Mouse (Mus musculus): Measurements from ENCODE around the gene Itpripl1.
"Not testable (repeated sequence)": the region's sequence is repeated elsewhere in the genome, so short reads cannot be mapped to it uniquely, and the experiment has no call there.

The Itpripl1 gene

DNA sequence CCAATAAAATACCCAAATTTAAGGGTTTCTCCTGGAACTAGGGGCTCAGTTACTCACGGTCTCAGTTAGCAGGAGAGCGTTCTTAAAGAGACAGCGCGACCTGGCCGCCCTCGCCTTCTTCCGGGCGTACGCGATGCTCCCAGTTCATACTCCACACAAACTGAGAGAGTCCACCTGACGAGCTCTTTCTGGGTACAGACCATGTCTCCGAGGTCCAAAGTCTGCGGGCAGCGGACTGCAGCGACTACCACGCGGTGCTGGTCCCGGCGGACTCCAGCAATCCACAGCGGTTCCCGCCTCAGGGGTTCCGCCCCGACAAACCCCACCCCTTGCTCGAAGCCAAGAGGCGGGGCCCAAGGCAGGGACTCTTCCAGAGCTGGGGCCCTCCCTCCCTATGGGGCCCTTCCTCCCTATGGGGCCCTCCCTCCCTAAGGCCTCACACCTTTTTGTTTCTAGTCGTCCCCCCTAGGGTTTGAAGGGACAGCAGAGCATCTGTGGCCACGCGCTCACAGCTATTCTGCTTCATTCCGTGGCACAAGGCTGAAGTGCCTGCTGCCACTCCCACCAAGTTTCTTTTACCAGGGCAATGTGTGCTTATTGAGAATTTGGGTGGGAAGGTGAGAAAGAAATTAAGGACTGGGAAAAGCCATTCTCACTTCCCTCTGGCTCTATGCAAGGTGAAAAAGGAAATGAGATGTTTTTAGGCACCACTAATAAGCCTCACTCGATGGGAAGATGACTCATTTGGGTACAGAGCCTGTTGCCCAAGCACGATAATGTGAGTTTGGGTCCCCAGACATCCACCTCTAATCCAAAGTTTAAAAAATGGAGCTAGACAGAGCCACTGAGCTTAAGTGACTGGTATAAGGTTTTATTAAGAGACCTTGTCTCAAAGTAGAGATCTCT is at the start of gene Itpripl1:
Gene Itpripl1, minus strand, starts transcription at position 285 of the 906 bp plus-strand sequence.
- no peak for DNase-seq (ENCODE audit: low read depth)

- DNase-seq (ENCODE audit: low read depth): no peak
These were observed 46.3 kb upstream of the Itpripl1 start for GRCm38 (mm10) chr2:127189574-127189973.

DNA sequence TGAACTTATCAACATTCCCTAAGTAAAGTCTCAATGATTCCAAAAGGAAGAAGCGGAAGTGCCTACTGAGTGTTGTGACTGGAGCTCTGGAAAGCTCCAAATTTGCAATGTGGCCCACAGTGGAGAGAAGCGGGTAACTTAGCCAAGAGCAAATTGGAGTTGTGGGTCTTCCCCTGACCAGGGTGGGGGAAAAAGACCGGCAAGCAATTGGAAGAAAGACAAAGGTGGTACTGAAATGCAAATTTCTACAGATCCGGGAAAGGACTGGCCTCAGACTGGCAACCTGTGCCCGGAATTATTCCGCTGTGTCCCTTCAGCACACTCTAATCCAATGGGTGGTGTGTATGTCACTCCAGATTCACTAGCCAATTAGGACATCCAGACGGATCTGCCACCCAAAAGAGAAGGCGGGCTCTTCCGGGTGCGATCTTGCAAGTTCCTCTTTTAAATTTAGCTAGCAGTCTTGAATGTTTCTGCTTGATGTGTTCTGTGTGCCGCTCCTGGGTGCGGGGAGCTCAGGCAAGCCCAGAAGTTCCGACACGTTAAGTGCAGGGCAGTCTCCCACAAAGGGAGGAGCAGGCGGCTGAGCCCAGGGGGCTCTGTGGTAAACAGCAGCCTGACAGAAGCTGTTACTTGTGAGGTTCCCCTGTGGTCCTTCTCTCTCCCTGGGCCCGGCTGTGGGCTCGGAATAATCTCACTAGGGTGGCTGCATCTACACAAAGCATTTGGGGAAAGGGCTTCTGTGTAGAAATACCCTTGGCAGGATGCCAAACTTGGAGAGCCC is 39.5 kb upstream of the Itpripl1 start:
- DNase-seq (ENCODE audit: low read depth): peak; percentile 70

DNA sequence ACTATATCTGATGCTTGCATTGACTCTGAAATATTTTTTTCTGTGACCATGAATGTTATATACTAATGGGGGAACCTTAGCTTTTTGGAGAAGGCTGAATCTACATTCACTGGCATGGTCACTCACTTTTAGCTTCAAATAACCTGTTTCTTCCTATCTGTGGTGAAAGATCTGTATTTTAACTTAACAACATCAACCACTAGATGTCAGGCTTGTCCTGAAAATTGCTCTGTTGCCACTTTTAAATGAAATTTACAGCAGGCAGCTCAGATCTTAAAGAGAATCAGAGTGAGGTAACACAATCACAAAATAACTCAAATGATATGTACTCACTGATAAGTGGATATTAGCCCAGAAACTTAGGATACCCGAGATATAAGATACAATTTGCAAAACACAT is 23.0 kb upstream of the Itpripl1 start:
- peak; percentile 22 for DNase-seq (ENCODE audit: low read depth)

DNA sequence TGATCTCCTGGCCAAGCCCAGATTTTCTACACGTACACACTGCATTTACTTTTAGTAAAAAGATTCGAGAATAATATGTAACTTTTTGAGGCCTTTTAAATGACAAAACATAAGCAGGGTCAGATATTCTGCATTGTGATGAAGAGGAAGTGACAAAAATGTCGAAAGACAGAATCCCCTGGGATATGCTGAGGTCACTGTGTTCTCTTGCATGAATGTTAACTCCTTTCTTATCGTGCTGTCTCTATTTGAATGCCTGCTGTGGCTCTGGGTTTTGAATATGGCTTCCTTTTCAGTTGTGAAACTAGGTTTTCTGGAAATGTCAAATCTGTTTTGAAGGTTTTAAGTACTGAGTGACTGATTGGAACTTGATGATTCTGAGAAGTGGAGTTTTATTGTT is 22.4 kb upstream of the Itpripl1 start:
- no peak for DNase-seq (ENCODE audit: low read depth)

DNA sequence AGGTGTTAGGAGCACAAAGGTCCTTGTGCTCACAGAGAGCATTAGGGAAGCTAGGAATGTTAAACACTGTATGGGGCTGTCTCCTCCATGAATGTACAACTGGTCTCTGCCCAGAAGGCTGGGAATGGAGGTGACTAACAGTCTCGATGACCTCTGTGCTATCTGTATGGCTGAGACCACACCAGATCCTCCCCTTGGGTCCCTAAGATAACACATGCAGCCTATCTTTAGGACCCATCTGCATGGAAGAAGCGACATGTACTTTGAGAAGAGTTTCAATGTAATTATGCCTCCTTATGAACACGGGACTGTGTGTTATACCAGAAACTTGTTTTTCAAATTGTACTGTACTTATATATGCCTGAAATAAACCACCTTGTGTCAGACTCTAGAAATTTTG is 2.5 kb upstream of the Itpripl1 start:
- DNase-seq (ENCODE audit: low read depth): no peak

DNA sequence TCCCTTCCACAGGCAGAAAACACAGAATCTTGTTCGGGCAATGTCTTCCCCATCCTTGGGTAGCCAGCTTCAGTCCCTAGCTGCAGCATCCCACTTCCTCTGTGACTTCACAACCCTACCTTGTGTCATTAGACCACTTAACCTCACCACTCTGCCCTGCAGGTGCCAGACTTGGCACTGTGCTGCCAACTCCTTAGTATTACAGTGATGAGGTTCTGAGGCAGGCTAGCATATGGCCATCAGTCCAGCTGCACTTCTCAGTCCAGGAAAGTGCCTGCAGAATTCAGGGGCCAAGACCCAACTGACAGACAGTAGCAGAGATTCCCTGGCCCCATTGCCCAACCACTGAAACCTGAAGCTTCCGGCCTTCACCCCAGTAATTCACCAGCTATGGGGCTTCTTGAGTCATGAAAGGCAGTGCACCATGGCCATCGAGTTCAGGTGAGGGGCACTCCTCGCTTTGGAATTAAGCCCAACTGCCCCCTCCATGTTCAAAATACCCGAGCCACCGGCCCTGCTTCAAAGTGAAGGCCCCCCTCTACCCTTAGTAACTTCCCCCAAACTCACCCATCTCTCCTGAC is 575 bp downstream of the Itpripl1 start:
- no peak for DNase-seq (ENCODE audit: low read depth)

DNA sequence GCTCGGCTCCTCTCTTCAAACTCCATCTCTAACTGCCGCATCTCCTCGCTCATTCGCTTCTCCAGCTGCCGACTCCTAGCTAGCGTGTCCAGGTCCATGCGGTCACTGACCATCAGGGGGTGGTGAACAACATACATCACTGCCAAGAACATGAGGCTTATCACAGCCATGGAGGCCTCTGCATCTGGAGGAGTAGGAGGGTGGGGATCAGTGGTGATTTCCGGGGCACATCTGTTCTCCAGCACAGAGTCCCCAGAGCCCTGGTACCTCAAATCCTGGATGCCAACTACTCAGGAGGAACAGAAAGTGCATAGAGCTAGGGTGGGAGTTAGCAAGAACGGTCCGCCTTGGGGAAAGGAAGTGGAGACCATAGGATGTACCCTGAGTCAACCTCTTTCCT is 1.2 kb downstream of the Itpripl1 start:
- no peak for DNase-seq (ENCODE audit: low read depth)

GRCm38 (mm10) chr2:127140011-127140410 is 3.2 kb downstream of the Itpripl1 start:
- DNase-seq (ENCODE audit: low read depth): no peak

DNA sequence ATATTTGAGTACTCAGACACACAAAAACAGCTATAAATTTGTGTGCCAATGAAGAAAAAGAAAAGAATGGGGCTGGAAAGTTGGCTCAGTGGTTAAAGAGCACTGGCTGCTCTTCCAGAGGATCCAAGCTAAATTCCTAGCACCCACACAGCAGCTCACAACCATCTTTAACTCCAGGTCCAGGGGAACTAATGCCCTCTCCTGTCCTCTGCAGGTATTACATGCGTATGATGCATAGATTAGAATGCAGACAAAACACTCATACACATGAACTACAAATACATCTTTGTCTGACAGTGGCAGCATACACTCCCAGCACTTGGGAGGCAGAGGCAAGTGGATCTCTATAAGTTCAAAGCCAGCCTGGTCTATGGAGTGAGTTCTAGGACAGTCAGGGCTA is 3.6 kb downstream of the Itpripl1 start:
- no peak for DNase-seq (ENCODE audit: low read depth)

DNA sequence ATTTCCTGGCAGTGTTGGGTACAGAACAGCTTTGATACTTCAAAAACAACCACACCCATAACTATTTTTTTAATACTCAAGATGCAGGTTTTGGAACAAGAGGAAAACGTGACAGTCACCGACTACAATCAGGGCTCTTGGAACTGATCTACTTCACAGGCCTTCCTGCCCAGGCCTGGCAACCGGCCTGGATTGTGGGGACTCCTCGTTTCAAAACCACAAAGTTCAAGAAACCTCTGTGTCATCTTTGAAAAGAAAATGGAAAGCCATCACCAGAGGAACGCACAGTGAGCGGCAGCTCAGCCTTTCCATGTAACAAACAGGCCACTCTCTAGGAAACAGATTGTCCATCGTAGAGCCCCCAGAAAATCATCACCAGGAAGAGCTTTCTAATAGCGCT is 4.1 kb downstream of the Itpripl1 start:
- DNase-seq (ENCODE audit: low read depth): peak; percentile 37

DNA sequence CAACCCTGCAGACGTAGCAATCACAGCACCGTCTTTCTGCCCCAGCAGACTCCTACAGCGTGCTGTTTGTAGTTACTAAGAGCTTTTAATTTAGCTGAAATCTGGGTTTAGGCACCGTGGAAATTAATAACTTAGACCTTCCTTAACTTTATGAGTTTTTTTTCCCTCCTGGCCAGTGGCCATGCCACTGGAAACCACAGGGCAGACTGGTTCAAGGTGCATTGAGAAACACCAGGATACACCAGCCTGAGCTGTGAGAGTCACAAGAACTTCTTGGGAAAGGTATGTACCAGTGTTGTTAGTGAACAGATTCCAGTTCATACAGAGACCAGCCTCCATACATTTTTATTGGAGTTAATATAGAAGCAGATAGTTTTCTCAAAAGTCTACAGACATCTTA is 4.8 kb downstream of the Itpripl1 start:
- no peak for DNase-seq (ENCODE audit: low read depth)

DNA sequence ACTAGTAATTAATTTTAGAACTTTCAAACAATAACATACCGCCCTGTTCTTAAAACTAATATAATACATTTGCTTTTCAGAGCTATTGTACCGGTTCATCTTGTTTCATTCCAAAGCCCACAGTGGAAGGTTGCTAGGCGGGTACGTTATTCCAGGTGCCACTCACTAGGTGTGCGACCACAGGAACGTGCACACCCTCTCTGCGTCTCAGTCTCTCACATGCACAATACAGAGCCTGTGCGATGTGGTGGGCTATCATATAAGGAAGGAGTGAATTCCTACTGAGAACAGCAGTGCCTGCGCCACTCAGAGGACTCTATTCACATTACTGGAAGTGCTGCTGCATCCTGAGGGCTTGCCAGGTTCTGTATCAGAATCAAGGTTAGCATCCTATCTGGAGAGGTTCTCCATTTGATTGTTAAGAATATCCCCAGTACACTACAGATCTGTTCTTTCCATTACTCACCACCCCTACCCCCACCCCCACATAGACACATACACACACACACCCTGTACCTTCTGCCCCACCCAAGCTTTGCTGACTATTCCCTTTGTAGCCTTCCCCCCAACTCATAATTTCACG is 5.3 kb downstream of the Itpripl1 start:
- DNase-seq (ENCODE audit: low read depth): no peak

GRCm38 (mm10) chr2:127136979-127137378 is 6.3 kb downstream of the Itpripl1 start:
- DNase-seq (ENCODE audit: low read depth): peak; percentile 61

DNA sequence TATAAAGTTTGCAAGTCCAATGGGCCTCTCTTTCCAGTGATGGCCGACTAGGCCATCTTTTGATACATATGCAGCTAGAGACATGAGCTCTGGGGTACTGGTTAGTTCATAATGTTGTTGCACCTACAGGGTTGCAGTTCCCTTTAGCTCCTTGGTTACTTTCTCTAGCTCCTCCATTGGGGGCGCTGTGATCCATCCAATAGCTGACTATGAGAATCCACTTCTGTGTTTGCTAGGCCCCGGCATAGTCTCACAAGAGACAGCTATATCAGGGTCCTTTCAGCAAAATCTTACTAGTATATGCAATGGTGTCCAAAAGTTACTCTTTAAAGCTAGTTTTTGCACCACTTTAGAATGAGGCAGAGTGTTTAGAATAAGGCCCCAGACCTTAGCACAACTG is 8.0 kb downstream of the Itpripl1 start:
- not testable (repeated sequence) for DNase-seq (ENCODE audit: low read depth)

DNA sequence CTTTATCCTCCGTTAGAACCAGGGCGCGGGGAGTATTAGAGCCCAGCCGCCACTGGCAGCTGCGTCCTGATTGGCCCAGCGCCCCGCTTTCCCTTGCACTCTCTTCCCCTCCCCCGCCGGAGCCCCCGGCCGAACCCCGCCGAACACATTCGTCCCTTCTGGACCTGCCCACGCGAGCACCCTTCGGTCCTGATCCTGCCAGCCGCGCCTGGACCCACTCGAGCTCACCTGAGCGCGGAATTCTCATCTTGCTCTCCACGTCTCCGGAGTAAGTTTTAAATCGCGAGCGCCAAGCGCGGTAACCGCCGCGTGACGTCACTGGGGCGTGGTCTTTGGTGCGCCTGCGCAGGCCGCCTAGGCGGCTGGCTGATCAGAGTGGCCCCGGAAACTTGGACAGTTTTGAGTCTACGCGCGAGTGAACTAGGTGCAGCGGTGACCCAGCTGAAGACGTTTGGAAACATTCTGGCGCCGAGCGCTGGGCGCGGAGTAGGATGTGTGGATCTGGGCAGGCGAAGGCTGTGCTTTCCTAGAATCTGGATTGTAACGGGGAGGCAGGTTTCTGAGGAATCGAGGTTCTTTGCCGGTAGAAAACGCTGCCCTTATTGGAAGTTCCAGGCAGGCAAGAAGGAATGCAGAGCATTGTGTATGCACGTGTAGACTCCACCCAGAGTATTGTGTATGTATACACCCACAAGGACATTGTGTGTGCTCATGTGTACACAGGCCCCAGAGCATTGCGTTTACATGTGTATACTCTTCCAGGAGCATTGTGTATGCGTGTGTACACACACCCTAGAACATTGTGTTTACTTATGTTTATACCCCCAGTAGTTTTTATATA is 9.4 kb downstream of the Itpripl1 start, which contains the start of gene Ncaph:
Gene Ncaph, minus strand, starts transcription at position 334 of the 841 bp plus-strand sequence.
- peak; percentile 70 for DNase-seq (ENCODE audit: low read depth)

DNA sequence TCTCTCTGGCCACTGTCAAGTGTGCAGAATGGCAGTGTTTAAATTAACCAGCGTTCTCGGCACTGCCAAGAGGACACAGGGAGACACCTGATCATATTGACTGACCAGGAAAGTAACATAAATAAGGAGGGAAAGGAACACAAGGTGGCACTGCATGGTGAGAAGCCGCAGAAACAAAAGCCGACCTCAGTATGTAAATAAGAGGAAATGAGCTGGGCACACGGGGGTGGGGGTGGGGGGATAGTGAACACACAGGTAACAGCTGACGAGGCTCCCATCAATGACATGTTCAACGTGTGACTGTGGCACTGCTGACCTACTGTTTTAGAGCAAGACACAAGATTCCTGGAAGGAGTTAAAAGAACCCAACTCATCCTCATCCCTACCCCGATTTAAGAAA is 11.9 kb downstream of the Itpripl1 start:
- DNase-seq (ENCODE audit: low read depth): no peak

DNA sequence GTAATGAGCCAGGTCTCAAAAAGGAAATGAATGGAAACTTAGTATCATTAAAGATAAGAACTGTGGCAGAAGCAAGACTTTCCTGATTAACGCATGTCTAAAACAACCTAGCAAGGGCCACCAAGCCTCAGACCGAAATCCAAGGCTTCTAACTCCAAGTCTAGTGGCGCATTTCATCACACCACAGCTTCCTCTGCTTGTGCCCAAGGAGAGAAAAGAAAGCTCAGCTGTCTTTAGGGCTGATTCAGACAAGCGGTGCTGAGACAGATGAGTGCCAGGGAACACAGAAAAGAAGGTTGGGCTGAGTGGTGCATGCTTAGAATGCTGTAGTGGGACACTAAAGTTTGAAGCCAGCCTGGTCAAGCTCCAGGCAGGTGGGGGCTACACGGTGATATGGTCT is 14.3 kb downstream of the Itpripl1 start:
- no peak for DNase-seq (ENCODE audit: low read depth)

- DNase-seq (ENCODE audit: low read depth): no peak
These were observed 21.5 kb downstream of the Itpripl1 start for GRCm38 (mm10) chr2:127121591-127122235.

GRCm38 (mm10) chr2:127108986-127109385 is 34.3 kb downstream of the Itpripl1 start:
- DNase-seq (ENCODE audit: low read depth): no peak

DNA sequence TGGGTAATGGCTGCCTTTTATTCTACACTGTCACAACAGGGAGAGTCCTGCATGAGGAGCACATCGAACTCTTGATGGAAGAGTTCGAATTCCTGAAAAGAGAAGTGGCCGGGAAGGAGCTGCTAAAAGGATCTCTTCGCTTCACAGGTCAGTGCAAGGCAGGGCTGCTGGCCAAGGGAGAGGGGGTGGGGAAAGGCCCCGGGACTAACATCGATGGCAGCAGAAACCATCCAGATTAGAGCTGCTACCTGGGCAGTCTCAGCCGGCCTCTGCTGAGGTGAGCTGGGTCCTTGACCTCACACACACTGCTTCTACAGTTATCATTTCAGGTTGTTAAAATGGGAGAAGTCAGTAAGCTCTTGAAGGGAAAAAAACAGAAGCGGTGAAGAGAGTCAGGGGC is 51.2 kb downstream of the Itpripl1 start:
- DNase-seq (ENCODE audit: low read depth): no peak
